Mouse (Mus musculus): ENCODE measurements around the gene Frmd5. TPM values are rescaled to one million over a fixed set of nuclear protein-coding genes. Genes with fewer than 3 reads are reported as not detected.

Frmd5 gene
- total RNA-seq, 2 experiments from 2014 or later, result 0.16 to 0.26 TPM

DNA sequence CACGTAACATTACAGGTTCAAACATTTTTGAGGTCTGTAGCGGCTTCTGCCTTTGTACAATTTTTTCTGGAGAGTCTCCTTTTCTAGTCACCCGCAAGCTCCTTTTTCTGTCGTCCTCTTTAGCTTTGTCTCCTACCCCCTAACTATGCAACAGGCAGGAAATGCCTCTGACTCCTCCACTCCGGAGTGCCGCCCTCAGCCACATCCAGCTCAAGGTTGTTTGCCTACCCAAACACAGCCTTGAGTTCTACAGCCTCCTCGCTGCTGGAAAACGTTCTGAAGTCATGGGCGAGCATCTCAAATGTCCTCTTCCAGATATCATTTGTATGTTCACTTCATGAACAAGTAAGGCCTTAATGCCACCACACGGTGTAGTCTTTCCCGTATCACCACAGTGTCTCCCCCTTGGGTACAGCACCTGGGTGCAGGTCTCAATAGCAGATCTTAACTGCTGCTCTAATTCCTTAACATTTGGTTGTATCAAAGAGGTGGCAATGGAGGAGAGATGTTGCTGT, 45.5 kb downstream of the Frmd5 start:
- no peak for DNase-seq

DNA sequence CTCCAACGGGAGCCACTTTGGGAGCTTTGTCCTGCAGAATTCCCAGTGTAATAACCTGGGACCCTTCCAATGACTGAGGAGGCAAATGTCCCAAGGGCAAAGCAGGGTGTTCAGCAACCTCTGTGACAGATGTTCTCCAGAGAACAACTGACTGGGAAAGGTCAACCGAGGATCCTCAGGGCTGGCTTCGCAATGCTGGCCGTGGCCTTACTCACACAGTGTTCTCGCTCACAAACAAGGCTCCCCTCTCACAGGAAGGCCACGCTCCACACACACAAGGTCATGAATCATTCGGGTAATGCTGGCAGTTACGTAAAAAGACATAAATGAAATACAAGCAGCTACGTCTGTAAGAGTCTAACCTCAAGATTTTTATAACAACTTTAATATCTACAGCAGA, 46.2 kb downstream of the Frmd5 start:
- peak; percentile 36 for DNase-seq

DNA sequence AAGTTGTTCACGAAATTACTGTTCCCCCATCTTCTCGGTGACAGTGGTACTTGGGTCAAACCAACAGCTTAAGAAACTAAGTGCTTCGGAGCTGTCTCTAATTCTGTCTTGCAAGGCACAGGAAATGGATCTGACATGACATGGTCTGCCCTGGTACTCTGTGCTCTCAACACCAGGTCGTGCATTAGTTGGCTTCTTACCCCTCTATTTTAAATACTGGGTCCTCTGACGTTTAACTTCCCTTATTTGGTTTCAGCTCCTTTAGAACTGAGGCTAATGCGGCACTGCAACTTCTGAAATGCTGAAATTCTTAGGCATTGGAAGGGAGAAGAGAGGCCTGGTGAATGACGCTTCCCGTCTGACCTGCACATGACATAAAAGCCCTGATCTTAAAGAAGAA, 48.6 kb downstream of the Frmd5 start:
- DNase-seq, result no peak

DNA sequence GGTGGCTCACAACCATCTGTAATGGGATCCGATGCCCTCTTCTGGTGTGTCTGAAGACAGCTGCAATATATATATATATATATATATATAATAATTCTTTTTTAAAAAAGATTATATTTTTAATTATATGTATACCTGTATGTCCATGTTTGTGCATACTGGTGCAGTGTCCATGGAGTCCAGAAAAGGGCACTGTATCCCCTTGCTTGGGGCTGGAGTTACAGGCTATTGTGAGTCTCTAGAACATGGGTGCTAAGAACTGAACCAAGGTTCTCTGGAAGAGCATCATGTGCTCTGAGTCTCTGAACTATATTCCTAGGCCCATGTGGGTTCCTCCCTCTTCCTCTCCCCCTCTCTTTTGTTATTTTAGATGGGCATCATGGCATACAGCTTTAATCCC, 50.6 kb downstream of the Frmd5 start:
- no peak for DNase-seq

DNA sequence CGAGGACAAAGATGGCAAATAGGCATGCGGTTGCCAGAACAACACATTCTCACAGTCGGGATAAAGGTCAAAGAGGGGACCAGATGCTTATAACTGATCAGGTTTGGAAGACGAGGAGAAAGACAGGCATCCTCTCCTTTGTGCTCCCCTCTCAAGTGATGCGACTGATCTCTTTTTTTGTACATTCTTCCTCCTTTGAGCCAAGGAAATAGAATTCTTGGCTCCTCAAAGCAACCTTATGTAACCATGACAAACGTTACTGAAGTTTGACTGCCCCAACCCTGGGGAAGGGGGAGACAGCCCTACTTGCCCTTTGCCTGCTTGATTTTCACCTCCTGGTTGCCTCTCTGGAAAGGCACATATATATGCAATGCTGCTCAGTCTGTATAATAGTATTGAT, 51.8 kb downstream of the Frmd5 start:
- DNase-seq, result no peak

GRCm38 (mm10) chr2:121750121-121750520, 56.8 kb downstream of the Frmd5 start:
- no peak for DNase-seq

DNA sequence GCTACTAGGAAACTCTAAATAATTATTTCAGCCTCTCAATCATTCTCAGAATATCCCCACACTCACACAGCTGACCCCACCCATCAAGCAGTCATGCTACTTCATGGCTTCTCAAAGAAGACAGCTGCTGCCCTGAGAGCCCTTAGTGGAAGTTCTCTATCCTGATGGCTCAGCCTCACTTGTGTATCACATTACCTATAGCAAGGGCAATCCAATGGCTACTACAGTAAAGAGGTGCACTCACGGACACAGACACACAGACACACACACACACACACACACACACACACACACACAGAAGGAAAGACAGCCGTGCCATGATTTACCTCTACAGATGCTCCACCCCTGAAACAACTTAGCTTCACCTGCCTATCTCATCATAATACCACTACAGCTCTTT, 65.7 kb downstream of the Frmd5 start:
- no peak for DNase-seq

- DNase-seq, result no peak
These were observed 67.5 kb downstream of the Frmd5 start for GRCm38 (mm10) chr2:121739410-121739809.

DNA sequence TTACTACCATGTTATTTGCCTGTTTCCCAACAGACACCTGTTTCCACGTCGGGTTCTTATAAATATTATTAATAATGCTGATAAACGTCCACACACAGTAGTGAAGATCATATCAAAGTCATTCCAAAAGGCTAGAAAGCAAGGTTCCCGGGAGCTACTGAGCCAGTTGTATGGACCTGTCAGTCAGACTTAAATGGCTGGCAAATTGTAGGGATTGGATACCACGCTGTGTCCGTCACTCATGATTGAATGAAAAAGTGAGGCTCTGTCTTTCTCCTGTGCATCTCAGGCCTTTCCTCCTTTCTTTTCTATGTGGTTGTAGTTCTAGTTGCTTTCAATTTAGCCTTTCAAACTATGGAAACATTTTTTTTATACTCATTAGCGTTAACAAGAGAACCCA, 73.5 kb downstream of the Frmd5 start:
- DNase-seq, result no peak

DNA sequence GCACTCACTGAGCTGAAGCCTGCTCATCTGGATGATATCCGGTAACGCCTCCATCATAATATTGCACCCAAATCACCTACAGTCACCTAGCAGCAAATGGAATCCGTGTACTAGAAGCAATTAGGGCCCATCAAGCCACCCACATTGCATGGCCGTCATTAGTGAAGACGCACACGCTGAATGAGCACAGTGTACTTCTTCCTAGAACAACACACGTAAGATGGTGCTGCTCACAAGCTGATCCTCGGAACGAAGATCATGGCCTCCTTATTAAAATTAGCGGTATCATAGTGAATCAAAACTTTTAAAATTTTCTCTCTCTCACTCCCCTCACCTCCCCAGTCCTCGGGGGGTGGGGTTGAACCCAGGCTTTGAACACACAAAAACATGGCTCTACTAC, 76.4 kb downstream of the Frmd5 start:
- no peak for DNase-seq

- DNase-seq, result no peak
These were observed 77.8 kb downstream of the Frmd5 start for GRCm38 (mm10) chr2:121728907-121729575.

GRCm38 (mm10) chr2:121724866-121725265, 82.0 kb downstream of the Frmd5 start:
- DNase-seq, result no peak

DNA sequence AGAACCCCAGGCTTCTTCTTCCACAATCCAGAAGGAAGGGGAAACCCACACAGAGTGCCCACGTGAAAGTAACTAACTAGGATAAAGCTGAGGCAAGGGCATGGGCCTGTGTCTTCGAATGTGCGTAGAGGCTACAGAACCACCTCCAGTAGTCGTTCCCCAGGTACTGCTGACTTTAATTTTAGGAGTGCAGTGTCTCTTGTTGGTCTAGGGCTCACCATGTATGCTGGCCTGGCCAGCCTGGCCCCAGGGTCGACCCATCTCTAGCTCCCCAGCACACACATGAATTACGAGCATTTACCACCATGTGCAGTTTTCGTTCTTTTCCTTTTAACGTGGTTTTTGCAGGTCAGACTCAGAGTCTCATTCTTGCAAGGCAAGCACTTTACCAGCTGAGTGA, 83.1 kb downstream of the Frmd5 start:
- no peak for DNase-seq

DNA sequence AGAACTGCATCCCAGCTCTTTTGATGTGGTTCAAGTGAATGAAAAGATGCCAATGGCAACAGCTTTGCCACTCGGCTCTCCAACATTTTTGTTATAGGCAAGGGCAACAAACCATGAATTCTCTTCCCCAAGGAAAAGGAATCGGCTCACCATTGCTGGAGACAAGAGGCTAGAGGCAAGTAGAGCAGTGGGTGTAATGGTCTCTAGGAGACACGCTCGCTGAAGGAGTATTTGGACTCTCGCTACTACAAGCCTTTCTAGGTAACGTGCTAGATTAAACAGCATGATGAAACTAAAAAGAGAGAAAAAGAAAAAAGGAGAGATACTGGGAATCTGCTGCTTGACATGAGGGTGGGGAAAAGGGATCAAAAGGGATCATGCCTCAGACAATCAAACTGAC, 87.9 kb downstream of the Frmd5 start:
- DNase-seq, result no peak

DNA sequence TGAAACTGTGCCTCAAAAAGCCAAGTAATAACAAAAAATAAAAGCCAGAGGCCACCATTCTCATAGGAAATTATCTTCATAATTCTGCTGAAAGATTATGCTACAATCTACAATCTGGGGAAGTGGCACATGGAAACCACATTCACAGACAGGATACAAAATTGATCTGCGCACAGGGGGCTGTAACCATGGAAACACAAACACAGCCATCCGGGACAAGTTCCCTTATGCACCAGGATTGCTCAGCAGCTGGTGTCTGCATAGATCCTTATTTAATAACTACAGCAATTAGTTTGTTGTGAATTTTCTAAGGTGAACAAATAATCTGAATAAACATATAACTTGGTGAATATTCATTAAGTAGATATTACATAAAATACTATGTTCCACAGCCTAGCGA, 89.8 kb downstream of the Frmd5 start:
- DNase-seq, result no peak

- DNase-seq, result no peak
These were observed 93.3 kb downstream of the Frmd5 start for GRCm38 (mm10) chr2:121713567-121713966.

- no peak for DNase-seq
These were observed 95.0 kb downstream of the Frmd5 start for GRCm38 (mm10) chr2:121711748-121712384.

DNA sequence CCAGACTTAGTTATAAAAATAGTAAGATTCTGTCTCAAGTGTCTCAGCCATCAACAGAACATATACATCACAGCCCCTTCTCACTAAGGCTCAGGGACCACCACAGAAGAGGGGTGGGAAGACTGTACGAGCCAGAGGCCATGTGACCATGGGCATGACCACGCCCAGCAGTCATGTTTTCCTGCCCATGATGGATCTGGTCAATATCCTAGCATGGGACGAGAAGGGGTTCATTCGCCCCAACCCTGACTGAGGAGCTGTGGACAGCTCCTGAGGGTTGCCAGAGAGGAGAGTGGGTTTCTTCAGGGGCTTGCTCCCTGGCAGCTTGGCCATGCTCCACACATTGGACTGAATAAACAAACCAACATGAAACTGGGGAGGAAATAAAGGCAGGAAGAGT, 97.8 kb downstream of the Frmd5 start:
- no peak for DNase-seq

DNA sequence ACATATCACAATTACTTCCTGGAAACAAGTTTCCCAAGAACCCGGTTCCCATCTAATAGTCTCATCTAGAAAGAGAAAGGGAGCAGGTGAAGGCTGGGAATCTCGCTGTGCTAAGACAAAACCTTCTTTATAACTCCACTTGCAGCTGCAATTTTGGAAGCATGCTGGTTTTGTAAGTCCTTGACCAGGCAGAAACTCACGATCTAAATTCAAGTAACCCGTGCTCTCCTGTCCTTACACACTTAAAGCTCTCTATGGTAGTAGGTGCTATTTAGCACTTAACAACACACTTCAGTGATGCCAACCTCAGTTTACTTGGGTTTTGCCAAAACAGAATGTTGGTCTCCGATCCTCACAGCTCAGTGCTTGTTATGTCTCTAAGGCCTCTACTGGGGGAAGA, 99.4 kb downstream of the Frmd5 start:
- DNase-seq, result no peak

GRCm38 (mm10) chr2:121705756-121706155, 101.1 kb downstream of the Frmd5 start:
- no peak for DNase-seq

DNA sequence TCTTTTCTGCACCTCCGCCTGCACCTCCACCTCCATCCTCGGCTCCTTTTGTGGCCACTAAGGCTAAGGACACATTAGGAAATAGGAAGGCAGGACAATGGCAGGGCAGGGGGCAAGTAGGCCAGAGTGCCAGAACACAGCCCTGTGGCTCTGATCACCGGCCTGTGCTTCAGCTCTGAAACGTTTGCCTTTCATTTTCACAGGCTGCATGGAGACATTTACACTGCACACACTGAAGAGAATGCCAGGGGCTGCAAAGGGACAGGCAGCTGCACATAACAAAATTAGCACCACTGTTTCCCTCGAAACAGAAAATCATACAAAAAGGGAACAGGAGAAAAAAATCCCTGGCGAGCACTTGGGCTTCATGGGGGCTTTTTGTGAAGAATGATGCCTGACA, 107.6 kb downstream of the Frmd5 start:
- no peak for DNase-seq

GRCm38 (mm10) chr2:121695436-121695835, 111.5 kb downstream of the Frmd5 start:
- DNase-seq, result no peak

GRCm38 (mm10) chr2:121688107-121688506, 118.8 kb downstream of the Frmd5 start:
- DNase-seq, result no peak

DNA sequence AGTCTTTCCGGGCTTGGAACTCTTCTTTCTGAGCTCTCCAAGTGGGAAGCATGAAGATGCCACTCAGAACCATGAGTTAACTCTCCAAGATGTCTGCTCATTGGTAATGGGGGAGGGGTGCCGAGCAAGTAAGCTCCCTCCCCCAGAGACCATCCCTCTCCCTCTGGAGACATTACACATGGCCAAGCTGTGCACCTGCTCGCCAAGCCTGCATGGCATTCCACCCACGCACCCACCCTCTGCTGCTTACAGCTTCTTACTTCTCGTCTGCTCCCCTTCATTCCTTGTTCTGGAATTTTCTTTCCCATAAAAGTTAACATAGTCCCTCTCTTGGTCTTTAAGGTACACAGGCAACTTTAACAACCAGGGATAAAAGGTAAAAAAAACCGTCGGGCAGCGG, 123.3 kb downstream of the Frmd5 start:
- DNase-seq, result no peak
